Mouse (Mus musculus) MN1 (cell line): ENCODE results near the gene Oser1.

Experiments used
- DNase-seq: peaks from one replicate; pipeline ENCODE4 v3.0.0-alpha.2; 2016; ENCODE audit warnings: low spot score

Oser1 gene

GRCm38 (mm10) chr2:163401221-163401620 lies 23.3 kb downstream of the Oser1 start:
- DNase-seq = peak; percentile 90

DNA sequence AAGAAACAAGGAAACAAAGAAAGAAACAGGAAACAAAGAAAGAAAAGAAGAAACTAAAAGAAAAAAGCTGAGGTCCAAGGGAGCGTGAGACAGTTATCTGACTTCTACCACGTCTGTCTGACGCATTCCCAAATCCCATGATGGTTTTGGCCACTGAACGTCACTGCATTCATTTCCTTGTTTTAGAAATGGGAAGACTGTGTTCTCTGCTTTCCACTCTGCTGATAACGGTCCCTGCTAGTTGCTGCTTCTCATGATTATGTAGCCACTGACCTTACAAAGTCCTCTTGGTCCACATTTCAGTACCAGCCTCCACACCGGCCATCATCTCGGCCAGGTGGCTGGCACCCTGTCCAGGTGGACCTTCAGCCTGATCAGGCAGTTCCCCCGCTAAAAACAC lies 25.3 kb downstream of the Oser1 start:
- no peak for DNase-seq

DNA sequence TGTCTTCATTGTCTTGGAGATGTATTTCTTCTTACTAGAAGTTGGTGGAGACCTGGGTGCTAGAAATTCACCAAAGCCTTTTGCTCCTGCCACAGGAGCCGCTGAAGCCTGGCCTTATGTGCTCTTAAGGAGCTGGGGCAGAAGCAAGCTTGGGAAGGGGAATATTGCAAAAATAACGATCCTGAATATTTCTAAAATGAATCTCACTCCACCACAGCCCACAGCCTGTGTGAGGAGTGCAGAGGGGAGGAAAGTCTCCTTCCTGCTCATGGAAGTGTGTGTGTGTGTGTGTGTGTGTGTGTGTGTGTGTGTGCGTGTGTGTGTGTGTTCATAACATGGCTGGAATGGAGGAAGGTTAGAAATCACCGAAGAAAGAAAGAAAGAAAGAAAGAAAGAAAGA lies 25.7 kb downstream of the Oser1 start:
- no peak for DNase-seq

DNA sequence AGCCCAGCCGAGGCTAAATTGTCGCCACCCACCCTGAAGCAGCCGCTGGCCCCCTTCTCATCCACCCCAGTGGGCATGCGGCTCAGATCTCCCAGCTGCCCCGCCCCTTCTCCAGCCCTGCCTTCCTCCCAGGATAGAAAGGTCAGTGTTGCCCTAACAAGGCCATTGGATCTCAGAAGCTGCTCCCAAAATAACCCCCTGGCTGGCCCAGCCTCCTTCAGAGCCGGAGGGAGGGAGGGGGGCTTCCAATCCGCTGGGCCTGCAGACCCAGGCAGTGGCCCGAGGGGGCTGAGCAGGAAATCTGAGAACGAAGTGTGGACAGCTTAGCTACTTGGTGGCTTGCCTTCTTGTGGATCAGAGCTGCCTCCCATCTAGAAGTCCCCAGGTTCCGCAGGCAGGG lies 26.6 kb downstream of the Oser1 start, which contains the start of gene Jph2:
Gene Jph2 (minus strand): TSS at position 89 of the 400 bp plus-strand sequence.
- no peak for DNase-seq

DNA sequence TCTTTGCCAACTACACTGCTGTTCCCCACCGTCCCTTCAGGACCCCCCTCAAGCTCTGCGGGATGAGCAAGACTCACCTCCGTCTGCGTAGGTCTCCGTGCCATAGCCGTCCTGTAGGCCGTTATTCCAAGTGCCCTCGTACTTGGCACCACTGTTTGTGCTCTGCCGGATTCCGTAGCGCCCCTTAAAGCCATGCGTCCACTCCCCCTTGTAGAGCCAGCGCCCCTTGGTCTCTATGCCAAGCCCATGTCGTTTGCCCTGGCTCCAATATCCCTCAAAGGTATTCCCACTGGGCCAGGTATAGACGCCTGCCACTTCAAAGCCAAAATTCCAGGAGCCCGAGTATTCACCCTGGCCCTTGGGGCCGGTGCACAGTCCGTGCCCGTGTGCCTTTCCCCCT lies 27.4 kb downstream of the Oser1 start:
- no peak for DNase-seq

- no peak for DNase-seq
Observed at GRCm38 (mm10) chr2:163394977-163395376, 29.5 kb downstream of the Oser1 start.

GRCm38 (mm10) chr2:163393976-163394375 lies 30.5 kb downstream of the Oser1 start:
- no peak for DNase-seq

DNA sequence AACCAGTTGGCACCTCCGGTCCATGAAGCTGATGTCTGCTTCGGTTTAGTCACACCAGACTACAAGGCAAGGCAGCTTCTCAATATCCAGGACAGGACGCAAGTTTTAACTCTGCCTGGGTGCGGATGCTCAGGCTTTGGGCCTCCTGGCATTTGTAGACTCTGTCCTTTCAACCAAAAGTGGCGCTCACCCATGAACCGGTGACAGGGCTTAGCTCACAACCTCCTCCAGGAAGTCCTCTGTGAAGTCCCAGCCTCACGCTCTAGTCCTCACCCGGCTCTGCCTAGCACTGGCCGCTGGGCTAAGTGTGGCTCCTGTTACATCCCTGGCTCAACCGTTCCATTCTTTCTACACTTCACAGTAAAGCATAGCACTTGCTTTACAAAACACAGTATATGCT lies 31.3 kb downstream of the Oser1 start:
- no peak for DNase-seq

DNA sequence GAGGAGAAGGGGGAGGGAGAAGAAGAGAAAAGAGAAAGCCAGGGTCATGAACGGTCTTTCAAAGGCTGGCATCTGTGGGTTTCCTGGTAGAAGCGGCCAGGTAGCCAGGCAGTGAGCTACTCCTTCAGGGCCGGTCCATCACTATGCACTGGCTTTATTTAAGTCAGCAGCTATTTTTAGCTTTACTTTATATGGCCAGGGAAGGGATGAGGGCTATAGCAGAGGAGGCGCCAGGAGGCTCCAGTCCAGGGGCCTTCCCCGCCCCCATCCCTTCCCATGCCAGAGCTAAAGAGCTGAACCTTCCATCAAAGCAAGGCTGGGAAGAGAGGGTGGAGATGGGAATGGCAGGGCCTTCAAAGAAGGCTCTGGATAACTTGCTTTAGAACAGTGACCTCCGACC lies 32.1 kb downstream of the Oser1 start:
- no peak for DNase-seq

DNA sequence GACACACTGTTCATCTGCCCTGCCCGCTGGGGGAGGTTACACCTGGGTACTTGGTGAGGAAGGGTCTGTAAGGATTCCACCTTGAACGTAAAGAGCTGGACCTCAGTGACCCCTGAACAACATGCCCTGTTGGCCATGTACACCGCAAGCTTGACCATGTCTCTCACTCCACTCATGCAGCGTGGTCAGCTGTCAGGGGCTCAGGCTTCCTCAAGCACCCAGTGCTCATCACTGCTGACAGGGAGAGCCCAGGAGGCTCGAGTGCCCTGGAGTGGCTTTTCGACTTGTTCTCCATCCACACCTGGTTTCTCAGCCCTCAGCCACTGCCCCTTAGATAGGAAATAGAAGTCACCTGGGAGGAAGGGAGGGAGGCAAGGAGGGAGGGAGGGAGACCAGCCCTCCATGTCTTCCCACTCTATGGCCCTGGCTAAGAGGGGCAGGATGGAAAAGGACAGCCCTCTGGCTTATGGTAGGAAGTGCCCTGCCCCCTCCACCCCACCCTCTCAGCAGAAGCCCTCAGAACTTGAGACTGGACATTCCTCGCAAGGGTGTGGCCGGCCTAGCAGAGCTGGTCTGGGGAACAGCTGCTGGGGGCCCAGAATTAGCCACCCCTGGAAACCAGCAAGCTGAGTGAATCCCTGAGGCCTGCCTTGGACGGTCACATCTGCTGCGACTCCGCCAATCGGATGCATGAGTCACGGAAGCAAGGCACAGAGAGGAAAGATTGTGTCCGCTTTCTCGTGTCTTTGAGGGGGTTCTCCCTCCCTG lies 37.9 kb downstream of the Oser1 start:
- no peak for DNase-seq

DNA sequence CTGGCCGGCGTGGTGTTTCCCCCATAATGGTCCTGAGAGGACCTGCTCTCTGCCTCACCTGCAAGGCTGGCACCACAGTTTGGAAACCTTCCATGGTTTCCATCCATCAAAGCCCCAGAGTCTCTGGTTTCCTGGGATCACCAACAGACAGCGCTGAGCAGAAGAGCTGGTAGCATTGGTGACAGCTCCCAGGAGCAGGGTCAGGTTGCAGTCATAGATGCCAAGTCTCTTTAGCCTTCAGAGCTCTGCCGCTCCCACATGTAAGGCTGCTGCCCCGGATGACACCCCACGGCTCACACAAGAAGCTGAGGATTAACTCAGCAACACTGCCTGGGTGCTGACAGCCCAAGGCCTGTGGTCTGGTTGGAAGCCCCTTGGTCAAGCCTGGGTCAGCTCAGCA lies 39.4 kb downstream of the Oser1 start:
- DNase-seq = no peak

DNA sequence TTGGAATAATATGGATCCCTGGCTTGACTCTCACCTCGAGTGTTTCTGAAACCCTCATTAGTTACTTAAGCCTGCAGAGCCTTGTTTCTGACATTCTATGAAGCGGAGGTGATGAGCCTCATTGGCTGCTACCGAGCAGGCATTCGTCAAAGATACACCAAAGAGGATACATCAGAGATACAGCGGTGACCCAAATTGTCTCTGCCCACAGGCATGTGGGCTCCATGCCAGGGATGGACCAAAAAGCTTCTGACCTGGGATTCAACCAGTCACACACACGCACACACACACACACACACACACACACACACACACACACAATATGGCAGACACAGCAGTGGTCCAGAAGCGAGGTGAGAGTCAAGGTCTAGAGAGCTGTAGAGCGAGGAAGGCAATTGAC lies 43.3 kb downstream of the Oser1 start:
- no peak for DNase-seq

- no peak for DNase-seq
Observed at GRCm38 (mm10) chr2:163379366-163379765, 45.1 kb downstream of the Oser1 start.

- DNase-seq = no peak
Observed at GRCm38 (mm10) chr2:163376082-163376481, 48.4 kb downstream of the Oser1 start.

GRCm38 (mm10) chr2:163375468-163375867 lies 49.0 kb downstream of the Oser1 start:
- DNase-seq = no peak

- DNase-seq = no peak
Observed at GRCm38 (mm10) chr2:163372627-163373026, 51.9 kb downstream of the Oser1 start.

GRCm38 (mm10) chr2:163370175-163370574 lies 54.3 kb downstream of the Oser1 start:
- DNase-seq = no peak

- DNase-seq = no peak
Observed at GRCm38 (mm10) chr2:163364785-163365541, 59.5 kb downstream of the Oser1 start.

GRCm38 (mm10) chr2:163362940-163363921 lies 61.3 kb downstream of the Oser1 start:
- no peak for DNase-seq

DNA sequence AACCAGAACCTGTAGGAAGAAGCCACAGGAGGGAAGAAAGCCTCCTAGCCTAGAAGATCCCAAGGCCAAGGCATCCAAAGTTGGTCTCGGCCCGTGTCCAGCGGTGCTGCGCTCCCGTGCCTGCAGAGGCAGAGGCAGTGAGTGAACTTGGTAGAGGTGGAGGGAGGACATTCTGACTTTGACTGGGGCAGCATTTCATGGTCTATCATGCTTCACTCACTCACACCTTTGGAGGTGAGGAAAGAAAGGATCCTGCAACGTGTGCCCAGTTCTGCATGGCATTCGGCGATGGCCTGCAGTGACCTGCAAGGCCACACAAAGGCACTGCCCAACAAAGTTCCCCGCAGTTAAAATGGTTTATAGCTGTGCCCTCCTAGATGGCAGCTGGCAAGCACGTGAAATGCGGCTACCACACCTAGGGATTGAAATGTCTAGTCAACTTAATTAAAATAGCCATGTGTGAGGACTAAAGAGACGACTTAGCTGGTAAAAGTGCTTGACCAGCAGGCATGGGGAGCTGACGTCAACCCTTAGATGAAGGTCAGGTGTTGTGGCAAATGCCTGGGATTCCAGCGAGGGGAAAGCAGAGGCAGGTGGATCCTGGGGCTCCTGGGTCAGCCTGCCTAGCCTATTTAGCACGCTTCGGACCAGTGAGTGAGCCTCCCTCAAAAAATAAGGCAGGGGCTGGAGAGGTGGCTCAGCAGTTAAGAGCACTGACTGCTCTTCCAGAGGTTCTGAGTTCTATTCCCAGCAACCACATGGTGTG lies 63.5 kb downstream of the Oser1 start:
- DNase-seq = no peak

GRCm38 (mm10) chr2:163359253-163359652 lies 65.2 kb downstream of the Oser1 start:
- DNase-seq = peak; percentile 28
